Mouse (Mus musculus) olfactory bulb, adult 2 months (tissue): ENCODE data around the gene Xylt1.

ENCODE experiments used
- CTCF ChIP-seq: fragments of 200-500 bp; IDR thresholded peaks from 2 replicates; pipeline ENCODE4 v1.5.1; 2012; ENCODE audit warnings: low read depth, mild to moderate bottlenecking, low read length, moderate library complexity; ENCODE audit not compliant: insufficient read depth
- POLR2A ChIP-seq: fragments of 200-500 bp; IDR thresholded peaks from 2 replicates; pipeline ENCODE4 v1.6.1; 2012; ENCODE audit warnings: mild to moderate bottlenecking, low read depth, low read length, moderate library complexity; ENCODE audit not compliant: insufficient read depth

DNA sequence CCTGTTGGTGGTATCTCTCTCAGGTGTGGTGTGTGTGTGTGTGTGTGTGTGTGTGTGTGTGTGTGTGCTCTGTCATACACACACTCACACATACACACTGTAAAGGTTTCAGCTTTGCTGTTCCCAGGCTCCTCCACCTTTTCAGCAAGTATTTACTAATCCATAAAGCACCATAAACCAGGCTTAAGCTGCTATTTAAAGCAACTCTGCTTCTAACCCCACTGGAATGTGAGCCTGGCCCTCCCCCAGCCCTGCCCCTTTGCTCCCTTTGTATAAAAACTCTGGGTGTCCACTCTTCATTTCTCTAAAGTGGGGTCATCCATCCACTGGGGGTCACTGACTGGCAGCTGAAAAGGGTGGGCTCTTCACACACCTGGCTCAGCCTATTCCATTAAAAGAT lies 70.4 kb downstream of the Xylt1 start:
- TF ChIP-seq CTCF = no peak
- TF ChIP-seq POLR2A = no peak
